Mouse (Mus musculus): ENCODE measurements around the gene Glp1r. TPM values are rescaled to one million over a fixed set of nuclear protein-coding genes. Genes with fewer than 3 reads are reported as not detected.

Gene Glp1r
- polyA plus RNA-seq, 1 experiment from 2014 or later = 4.7 TPM

GRCm38 (mm10) chr17:30866966-30867365 lies 34.7 kb upstream of the Glp1r start:
- ATAC-seq (ENCODE audit: insufficient read depth) = no peak
- Histone ChIP-seq H3K4me2 (no peak overlapping the region), H3K4me3 (ENCODE audit: low read depth, low read length) (no peak overlapping the region), H3K4me1 (ENCODE audit: insufficient read depth) (no peaks in the 10 kb centered on the region), H3K27me3 (ENCODE audit: insufficient read depth, low read length) (no peaks in the 10 kb centered on the region), H3K9me3 (ENCODE audit: low read depth, low read length) (no peaks in the 10 kb centered on the region), H3K27ac (ENCODE audit: low read depth) (no peak overlapping the region), H3K36me3 (ENCODE audit: insufficient read depth) (no peaks in the 10 kb centered on the region), H3K9ac (no peak overlapping the region)
- TF ChIP-seq CTCF (IDR thresholded peaks at IDR 0.05; ENCODE audit: low read depth) = no peak
- peak; percentile 22 for DNase-seq
- WGBS = 64% methylated on average over 9 of the region's 9 CpGs

GRCm38 (mm10) chr17:30871040-30871439 lies 30.6 kb upstream of the Glp1r start:
- DNase-seq = peak; percentile 83
- 16% methylated on average over 10 of the region's 10 CpGs for WGBS
- no peak overlapping the region for H3K4me3 ChIP-seq (ENCODE audit: low read depth, low read length)
- H3K27ac ChIP-seq (ENCODE audit: low read depth) = no peak overlapping the region
- peak overlapping the region; percentile 2; the same call in 1 of the 2 replicates for H3K4me2 ChIP-seq
- H3K9me3 ChIP-seq (ENCODE audit: low read depth, low read length) = no peaks in the 10 kb centered on the region
- no peaks in the 10 kb centered on the region for H3K4me1 ChIP-seq (ENCODE audit: insufficient read depth)
- no peaks in the 10 kb centered on the region for H3K27me3 ChIP-seq (ENCODE audit: insufficient read depth, low read length)
- no peak for TF ChIP-seq CTCF (IDR thresholded peaks at IDR 0.05; ENCODE audit: low read depth)
- H3K9ac ChIP-seq = no peak overlapping the region
- ATAC-seq (ENCODE audit: insufficient read depth) = peak; percentile 52; the same call in 1 of the 2 replicates
- H3K36me3 ChIP-seq (ENCODE audit: insufficient read depth) = no peaks in the 10 kb centered on the region

GRCm38 (mm10) chr17:30874276-30874675 lies 27.3 kb upstream of the Glp1r start:
- no peak for DNase-seq
- 52% methylated on average over 15 of the region's 15 CpGs for WGBS
- no peak overlapping the region for H3K9ac ChIP-seq
- H3K4me2 ChIP-seq = peak overlapping the region; percentile 2; the same call in 1 of the 2 replicates
- peak; percentile 37; the same call in 1 of the 2 replicates for TF ChIP-seq CTCF (IDR thresholded peaks at IDR 0.05; ENCODE audit: low read depth)
- no peaks in the 10 kb centered on the region for H3K27me3 ChIP-seq (ENCODE audit: insufficient read depth, low read length)
- H3K27ac ChIP-seq (ENCODE audit: low read depth) = no peak overlapping the region
- no peak overlapping the region for H3K4me3 ChIP-seq (ENCODE audit: low read depth, low read length)
- no peaks in the 10 kb centered on the region for H3K36me3 ChIP-seq (ENCODE audit: insufficient read depth)
- no peaks in the 10 kb centered on the region for H3K9me3 ChIP-seq (ENCODE audit: low read depth, low read length)
- H3K4me1 ChIP-seq (ENCODE audit: insufficient read depth) = no peaks in the 10 kb centered on the region
- ATAC-seq (ENCODE audit: insufficient read depth) = no peak

GRCm38 (mm10) chr17:30877456-30877855 lies 24.2 kb upstream of the Glp1r start:
- no peak overlapping the region for H3K9ac ChIP-seq
- no peak for TF ChIP-seq CTCF (IDR thresholded peaks at IDR 0.05; ENCODE audit: low read depth)
- no peaks in the 10 kb centered on the region for H3K9me3 ChIP-seq (ENCODE audit: low read depth, low read length)
- DNase-seq (no peak), ATAC-seq (ENCODE audit: insufficient read depth) (no peak)
- no peaks in the 10 kb centered on the region for H3K27me3 ChIP-seq (ENCODE audit: insufficient read depth, low read length)
- 0 out of 2 replicates have a peak, but pooled peaks cover 2% of the 10 kb centered on the region for H3K4me1 ChIP-seq (ENCODE audit: insufficient read depth)
- WGBS = 65% methylated on average over 7 of the region's 7 CpGs
- H3K27ac ChIP-seq (ENCODE audit: low read depth) = no peak overlapping the region
- no peaks in the 10 kb centered on the region for H3K36me3 ChIP-seq (ENCODE audit: insufficient read depth)
- H3K4me3 ChIP-seq (ENCODE audit: low read depth, low read length) = no peak overlapping the region
- H3K4me2 ChIP-seq = no peak overlapping the region

GRCm38 (mm10) chr17:30878626-30879025 lies 23.0 kb upstream of the Glp1r start:
- Histone ChIP-seq H3K4me2 (no peak overlapping the region), H3K4me1 (ENCODE audit: insufficient read depth) (peaks cover 2% of the 10 kb centered on the region; the same call in 1 of the 2 replicates), H3K36me3 (ENCODE audit: insufficient read depth) (no peaks in the 10 kb centered on the region), H3K4me3 (ENCODE audit: low read depth, low read length) (no peak overlapping the region), H3K9me3 (ENCODE audit: low read depth, low read length) (no peaks in the 10 kb centered on the region), H3K9ac (no peak overlapping the region), H3K27ac (ENCODE audit: low read depth) (no peak overlapping the region), H3K27me3 (ENCODE audit: insufficient read depth, low read length) (no peaks in the 10 kb centered on the region)
- ATAC-seq (ENCODE audit: insufficient read depth) (no peak), DNase-seq (no peak)
- TF ChIP-seq CTCF (IDR thresholded peaks at IDR 0.05; ENCODE audit: low read depth) = no peak
- WGBS = 27% methylated on average over 6 of the region's 6 CpGs

GRCm38 (mm10) chr17:30880391-30880790 lies 21.2 kb upstream of the Glp1r start:
- Histone ChIP-seq H3K4me3 (ENCODE audit: low read depth, low read length) (no peak overlapping the region), H3K9me3 (ENCODE audit: low read depth, low read length) (no peaks in the 10 kb centered on the region), H3K9ac (no peak overlapping the region), H3K4me1 (ENCODE audit: insufficient read depth) (peaks cover 2% of the 10 kb centered on the region; the same call in 1 of the 2 replicates), H3K36me3 (ENCODE audit: insufficient read depth) (no peaks in the 10 kb centered on the region), H3K27ac (ENCODE audit: low read depth) (no peak overlapping the region), H3K4me2 (no peak overlapping the region), H3K27me3 (ENCODE audit: insufficient read depth, low read length) (no peaks in the 10 kb centered on the region)
- no peak for TF ChIP-seq CTCF (IDR thresholded peaks at IDR 0.05; ENCODE audit: low read depth)
- 87% methylated on average over 3 of the region's 3 CpGs for WGBS
- DNase-seq = no peak
- ATAC-seq (ENCODE audit: insufficient read depth) = no peak

GRCm38 (mm10) chr17:30881001-30881400 lies 20.6 kb upstream of the Glp1r start:
- H3K4me1 ChIP-seq (ENCODE audit: insufficient read depth) = peaks cover 2% of the 10 kb centered on the region; the same call in 1 of the 2 replicates
- H3K4me3 ChIP-seq (ENCODE audit: low read depth, low read length) = no peak overlapping the region
- H3K9me3 ChIP-seq (ENCODE audit: low read depth, low read length) = no peaks in the 10 kb centered on the region
- DNase-seq (no peak), ATAC-seq (ENCODE audit: insufficient read depth) (no peak)
- TF ChIP-seq CTCF (IDR thresholded peaks at IDR 0.05; ENCODE audit: low read depth) = no peak
- H3K27ac ChIP-seq (ENCODE audit: low read depth) = no peak overlapping the region
- H3K36me3 ChIP-seq (ENCODE audit: insufficient read depth) = no peaks in the 10 kb centered on the region
- 52% methylated on average over 2 of the region's 2 CpGs for WGBS
- H3K4me2 ChIP-seq = no peak overlapping the region
- no peaks in the 10 kb centered on the region for H3K27me3 ChIP-seq (ENCODE audit: insufficient read depth, low read length)
- H3K9ac ChIP-seq = no peak overlapping the region
